Mouse (Mus musculus) olfactory bulb, adult 2 months (tissue): Measurements from ENCODE around the gene Dnajc9. TPM values are rescaled to one million over a fixed set of nuclear protein-coding genes. Genes with fewer than 3 reads are reported as not detected.

Source experiments
- H3K27ac ChIP-seq: fragments of 200-500 bp; 2 replicates; pipeline ENCODE4 v1.5.1; 2012; ENCODE audit warnings: low read depth, low read length; ENCODE audit not compliant: insufficient read depth
- H3K4me1 ChIP-seq: fragments of 200-500 bp; 2 replicates; pipeline ENCODE4 v1.6.1; 2012; ENCODE audit warnings: low read length; ENCODE audit not compliant: control insufficient read depth, insufficient read depth
- H3K4me3 ChIP-seq: fragments of 200-500 bp; 2 replicates; pipeline ENCODE4 v1.5.1; 2012; ENCODE audit warnings: mild to moderate bottlenecking, low read depth, low read length, moderate library complexity; ENCODE audit not compliant: insufficient read depth
- CTCF ChIP-seq: fragments of 200-500 bp; IDR thresholded peaks from 2 replicates; pipeline ENCODE4 v1.5.1; 2012; ENCODE audit warnings: low read depth, mild to moderate bottlenecking, low read length, moderate library complexity; ENCODE audit not compliant: insufficient read depth
- POLR2A ChIP-seq: fragments of 200-500 bp; IDR thresholded peaks from 2 replicates; pipeline ENCODE4 v1.6.1; 2012; ENCODE audit warnings: mild to moderate bottlenecking, low read depth, low read length, moderate library complexity; ENCODE audit not compliant: insufficient read depth
- WGBS: fragments of 180-500 bp; shearing (Covaris S2); methylation state at CpG from one replicate; pipeline ENCODE4 v1.1.7; 2018; 5-methylcytosine and 5-hydroxymethylcytosine counted together
- polyA plus RNA-seq: library from polyadenylated mRNA; stranded (reverse); fragments of >200 nt; gene quantifications from 2 replicates; pipeline ENCODE4 v1.2.4, GENCODE M21; 2012; ENCODE audit warnings: low replicate concordance; ENCODE audit not compliant: missing spikeins, insufficient read depth, insufficient read length

The Dnajc9 gene
- not detected in 2 replicates for polyA plus RNA-seq

GRCm38 (mm10) chr14:20388441-20389129, at the start of gene Dnajc9:
Gene Dnajc9 (minus strand): TSS chr14:20388910.
- TF ChIP-seq POLR2A (peak; percentile 85; the same call in 1 of the 2 replicates), CTCF (no peak)
- under 1% methylated on average over 59 of the region's 59 CpGs for WGBS
- Histone ChIP-seq H3K27ac (peak within 1 kb of the TSS; percentile 22; the same call in 1 of the 2 replicates), H3K4me1 (peaks cover 5% of the 10 kb centered on the region), H3K4me3 (peak within 1 kb of the TSS; percentile 73)

- no peak overlapping the region for H3K4me3 ChIP-seq
- TF ChIP-seq CTCF (no peak), POLR2A (no peak)
- no peak overlapping the region for H3K27ac ChIP-seq
- 81% methylated on average over 6 of the region's 6 CpGs for WGBS
- no peaks in the 10 kb centered on the region for H3K4me1 ChIP-seq
Measured at GRCm38 (mm10) chr14:20436976-20437375, 48.3 kb upstream of the Dnajc9 start.

GRCm38 (mm10) chr14:20432420-20432819, 43.7 kb upstream of the Dnajc9 start:
- H3K27ac ChIP-seq = no peak overlapping the region
- no peak for TF ChIP-seq POLR2A
- no peak for TF ChIP-seq CTCF
- no peaks in the 10 kb centered on the region for H3K4me1 ChIP-seq
- WGBS = 86% methylated on average over 4 of the region's 4 CpGs
- no peak overlapping the region for H3K4me3 ChIP-seq

DNA sequence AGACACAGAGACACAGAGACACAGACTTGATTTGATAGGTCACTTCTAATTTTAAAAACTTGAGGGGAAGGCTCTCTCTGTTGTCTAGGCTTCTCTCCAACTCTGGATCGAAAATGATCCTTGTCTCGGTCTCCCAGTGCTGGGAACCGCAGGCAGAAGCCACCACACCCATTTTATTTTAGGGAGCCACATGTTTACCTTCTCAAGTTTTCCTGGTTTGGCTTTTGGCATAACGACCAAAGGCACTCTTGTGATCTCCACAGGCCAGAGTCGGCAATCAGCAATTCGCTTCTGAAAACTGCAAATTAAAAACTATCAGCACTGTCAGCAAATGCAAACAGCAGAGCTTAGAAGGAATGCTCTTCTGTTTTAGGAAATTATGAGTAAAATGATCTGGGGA, 43.0 kb upstream of the Dnajc9 start:
- whole genome bisulfite sequencing = 63% methylated on average over 6 of the region's 6 CpGs
- TF ChIP-seq CTCF (no peak), POLR2A (no peak)
- no peak overlapping the region for H3K27ac ChIP-seq
- no peak overlapping the region for H3K4me3 ChIP-seq
- no peaks in the 10 kb centered on the region for H3K4me1 ChIP-seq

DNA sequence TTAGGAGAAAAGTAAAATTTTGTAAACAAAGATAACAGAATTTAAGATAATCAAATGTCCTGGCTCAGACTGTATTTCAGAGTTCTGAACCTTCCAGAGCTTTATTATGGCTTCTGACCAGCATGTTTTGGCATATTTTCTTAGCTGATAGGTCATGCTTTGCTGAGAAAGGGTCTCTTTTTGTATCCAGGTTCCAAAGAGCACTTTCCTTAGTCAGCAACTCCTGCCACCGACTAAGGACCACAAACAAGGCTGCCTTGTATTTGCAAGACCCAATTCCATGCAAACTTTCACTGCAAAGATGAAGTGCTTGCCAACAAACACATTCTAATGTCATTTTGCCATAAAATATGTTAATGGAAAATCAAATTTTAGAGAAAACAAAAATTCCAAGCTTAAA, 41.1 kb upstream of the Dnajc9 start:
- TF ChIP-seq CTCF = no peak
- no peak for TF ChIP-seq POLR2A
- H3K4me3 ChIP-seq = no peak overlapping the region
- 22% methylated on average over 1 of the region's 1 CpGs for WGBS

GRCm38 (mm10) chr14:20428593-20428992, 39.9 kb upstream of the Dnajc9 start:
- WGBS = 38% methylated on average over 1 of the region's 1 CpGs
- TF ChIP-seq POLR2A = no peak
- Histone ChIP-seq H3K4me3 (no peak overlapping the region), H3K27ac (no peak overlapping the region), H3K4me1 (no peaks in the 10 kb centered on the region)

More for the DNA sequence above, 41.1 kb upstream of the Dnajc9 start:
- no peak overlapping the region for H3K27ac ChIP-seq
- no peaks in the 10 kb centered on the region for H3K4me1 ChIP-seq

GRCm38 (mm10) chr14:20423046-20423445, 34.3 kb upstream of the Dnajc9 start:
- Histone ChIP-seq H3K4me3 (no peak overlapping the region), H3K27ac (no peak overlapping the region), H3K4me1 (no peaks in the 10 kb centered on the region)
- no peak for TF ChIP-seq POLR2A
- no peak for TF ChIP-seq CTCF
- WGBS = 86% methylated on average over 6 of the region's 6 CpGs

- TF ChIP-seq POLR2A = no peak
- TF ChIP-seq CTCF = no peak
- no peak overlapping the region for H3K4me3 ChIP-seq
- no peaks in the 10 kb centered on the region for H3K4me1 ChIP-seq
- 62% methylated on average over 7 of the region's 7 CpGs for WGBS
- H3K27ac ChIP-seq = no peak overlapping the region
Measured at GRCm38 (mm10) chr14:20422257-20422656, 33.5 kb upstream of the Dnajc9 start.

- H3K4me3 ChIP-seq = no peak overlapping the region
- TF ChIP-seq CTCF (no peak), POLR2A (no peak)
- no peak overlapping the region for H3K27ac ChIP-seq
- H3K4me1 ChIP-seq = no peaks in the 10 kb centered on the region
- WGBS = 56% methylated on average over 1 of the region's 1 CpGs
Measured at GRCm38 (mm10) chr14:20400071-20400470, 11.4 kb upstream of the Dnajc9 start.

DNA sequence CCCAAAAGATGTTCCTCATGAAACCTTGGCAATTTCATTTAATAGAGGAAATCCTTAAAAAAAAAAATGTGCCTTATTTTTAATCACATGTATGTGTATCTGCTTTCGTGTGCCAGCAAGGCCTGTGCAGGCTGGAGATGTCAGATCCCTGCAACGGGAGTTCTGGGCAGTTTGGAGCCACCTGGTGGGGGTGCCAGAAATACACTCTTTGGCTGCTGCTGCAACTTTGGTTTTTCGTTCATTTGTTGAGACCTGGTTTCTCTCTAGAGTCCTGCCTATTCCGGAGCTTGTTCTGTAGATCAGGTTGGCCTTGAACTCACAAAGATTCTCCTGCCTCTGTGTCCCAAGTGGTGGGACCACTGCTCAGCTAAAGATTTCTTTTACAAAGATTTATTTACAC, 10.2 kb upstream of the Dnajc9 start:
- Histone ChIP-seq H3K4me3 (no peak overlapping the region), H3K4me1 (no peaks in the 10 kb centered on the region), H3K27ac (no peak overlapping the region)
- no peak for TF ChIP-seq CTCF
- TF ChIP-seq POLR2A = no peak
- 41% methylated on average over 4 of the region's 4 CpGs for WGBS
